Mouse (Mus musculus) spleen, postnatal 14 days (tissue): ENCODE measurements around the gene Tmem35b.

ENCODE experiments used
- DNase-seq, 2 experiments: peaks; one replicate each; pipeline ENCODE4 v3.0.0; 2021 to 2022; ENCODE audit warnings: low spot score in 2 of 2

Tmem35b gene

GRCm38 (mm10) chr4:127168211-127168913 lies 44.9 kb downstream of the Tmem35b start:
- DNase-seq, result no peak

GRCm38 (mm10) chr4:127168914-127169345 lies 45.4 kb downstream of the Tmem35b start, which contains the start of gene Dlgap3:
Dlgap3 (plus strand) TSS chr4:127169204.
- no peak for DNase-seq

- DNase-seq, result no peak
Observed at GRCm38 (mm10) chr4:127169346-127170221, 46.1 kb downstream of the Tmem35b start.

GRCm38 (mm10) chr4:127170866-127171265 lies 47.4 kb downstream of the Tmem35b start:
- DNase-seq, result no peak

- no peak for DNase-seq
Observed at GRCm38 (mm10) chr4:127171341-127171905, 47.9 kb downstream of the Tmem35b start.

- DNase-seq, result no peak
Observed at GRCm38 (mm10) chr4:127172119-127172518, 48.6 kb downstream of the Tmem35b start.

GRCm38 (mm10) chr4:127172614-127173013 lies 49.1 kb downstream of the Tmem35b start:
- DNase-seq, result no peak

GRCm38 (mm10) chr4:127173461-127173860 lies 50.0 kb downstream of the Tmem35b start:
- DNase-seq, result peak in 1 of 2 experiments; percentile 39

- DNase-seq, result no peak
Observed at GRCm38 (mm10) chr4:127174075-127174899, 50.8 kb downstream of the Tmem35b start.

GRCm38 (mm10) chr4:127174900-127175278 lies 51.4 kb downstream of the Tmem35b start:
- DNase-seq, result no peak

GRCm38 (mm10) chr4:127177961-127178360 lies 54.5 kb downstream of the Tmem35b start:
- DNase-seq, result no peak

- DNase-seq, result no peak
Observed at GRCm38 (mm10) chr4:127178671-127179070, 55.2 kb downstream of the Tmem35b start.
